9 mouse cellular contexts compared by ENCODE assay signal in genomic region chr2:169996501-169997237, GRCm38 (mm10).
A peak's percentile ranks its signal among the peaks of the same experiment; 100 is the strongest.
DNase-seq lines count a peak whose midpoint lies in the region; ATAC-seq and TF ChIP-seq lines count a peak whose summit lies in the region.
"Had no signal": no experiment of that assay in that cellular context is flagged by ENCODE, and none has a peak within 500 bp of the region (broad histone marks: within the 10 kb centered on the region; RNA-seq: fewer than 3 reads in every experiment).

No protein-coding gene starts in this region.

- peak; percentile 32; the same call in 1 of the 2 replicates for ATAC-seq in lung, embryonic 16.5 days (ENCODE audit: low read depth)
- no peak for ATAC-seq in erythroblast, adult 5-6 weeks (replicated peaks; ENCODE audit: low FRiP score, poor library complexity, severe bottlenecking)
- ATAC-seq: forebrain, postnatal 0 days had no signal

- H3K27ac ChIP-seq in lung, embryonic 16.5 days (ENCODE audit: low read length): peak overlapping the region; percentile 4; the same call in 1 of the 2 replicates
- peak overlapping the region; percentile 73 for H3K27ac ChIP-seq in kidney, adult 2 months (ENCODE audit: insufficient read depth, low read depth, low read length)

- TF ChIP-seq CTCF in kidney, adult 2 months (conservative IDR thresholded peaks at IDR 0.05; ENCODE audit: insufficient read depth, insufficient read length, low read depth, low read length): no peak

- no peaks in the 10 kb centered on the region for H3K9me3 ChIP-seq in lung, embryonic 16.5 days (ENCODE audit: control insufficient read depth, low read length)

- 32% methylated on average over 16 of the region's 16 CpGs for WGBS in lung, embryonic 16.5 days
- WGBS in kidney, adult 2 months: 35% methylated on average over 16 of the region's 16 CpGs

- H3K27me3 ChIP-seq in lung, embryonic 16.5 days (ENCODE audit: control insufficient read depth, insufficient read depth, low read depth, low read length): no peaks in the 10 kb centered on the region; the same call in 1 of the 2 replicates
- no peaks in the 10 kb centered on the region; the same call in 1 of the 2 replicates for H3K27me3 ChIP-seq in kidney, adult 2 months (replicated peaks; ENCODE audit: control insufficient read depth, insufficient read depth, low read length)

- no peak overlapping the region for H3K4me3 ChIP-seq in lung, embryonic 16.5 days (ENCODE audit: low read length)
- 0 out of 2 replicates have a peak overlapping the region, but pooled peaks have one; percentile 8 for H3K4me3 ChIP-seq in kidney, adult 2 months (ENCODE audit: insufficient read depth, low read depth, low read length)

- TF ChIP-seq POLR2A in kidney, adult 2 months (IDR thresholded peaks at IDR 0.05; ENCODE audit: low read depth, low read length): no peak

- H3K4me2 ChIP-seq in lung, embryonic 16.5 days (ENCODE audit: low read depth, low read length): peak overlapping the region; percentile 36

- no peaks in the 10 kb centered on the region for H3K36me3 ChIP-seq in lung, embryonic 16.5 days (ENCODE audit: control insufficient read depth, insufficient read depth, low read length)
- no peaks in the 10 kb centered on the region for H3K36me3 ChIP-seq in kidney, adult 2 months (ENCODE audit: control insufficient read depth, insufficient read depth, low read length)

- DNase-seq in adrenal gland, adult (ENCODE audit: inconsistent age in 2 of 2, low spot score in 1 of 2): peak; percentile 25 to 61
- DNase-seq in adrenal gland, postnatal 4 days (ENCODE audit: low spot score in 2 of 2): no peak
- no peak for DNase-seq in lung, adult 18-20 months
- DNase-seq in kidney, adult 2 months: peak; percentile 65
- peak; percentile 26 for DNase-seq in neural tube, embryonic 10.5 days (ENCODE audit: extremely low spot score, low spot score)
- DNase-seq in right cerebral cortex, postnatal 14 days: no peak

- peaks cover 24% of the 10 kb centered on the region for H3K4me1 ChIP-seq in lung, embryonic 16.5 days (replicated peaks; ENCODE audit: control insufficient read depth, insufficient read depth, low read length)
- peaks cover 9% of the 10 kb centered on the region for H3K4me1 ChIP-seq in kidney, adult 2 months (ENCODE audit: control insufficient read depth, insufficient read depth, low read length)

- H3K9ac ChIP-seq in lung, embryonic 16.5 days (ENCODE audit: low read length): no peak overlapping the region
- H3K9ac ChIP-seq: forebrain, postnatal 0 days had no signal

Comparison
In these comparisons a context has a peak if more than half of its experiments do, and no peak if none do; other contexts are left out.
1. DNase-seq: peak in adrenal gland, adult (2 of 2), kidney, adult 2 months (single experiment) and neural tube, embryonic 10.5 days (single experiment); none in adrenal gland, postnatal 4 days (0 of 2), lung, adult 18-20 months (0 of 2) and right cerebral cortex, postnatal 14 days (single experiment).